Mouse (Mus musculus) hindbrain, embryonic 16.5 days (tissue): ENCODE measurements around the gene Gm45021. TPM values are rescaled to one million over a fixed set of nuclear protein-coding genes. Genes with fewer than 3 reads are reported as not detected.

Experiments
- ATAC-seq: fragments of 200-750 bp; cut with Nextera tagmentation; 2 replicates; pipeline ENCODE4 v1.8.0; 2017; ENCODE audit warnings: moderate TSS enrichment, moderate library complexity
- H3K27ac ChIP-seq: fragments of 300-500 bp; sonication (generic); 2 replicates; pipeline ENCODE4 v1.5.1; 2014; ENCODE audit warnings: low read depth, mild to moderate bottlenecking, control low read depth, low read length, moderate library complexity
- H3K27me3 ChIP-seq: fragments of 300-500 bp; sonication (generic); replicated peaks from 2 replicates; pipeline ENCODE4 v1.6.1; 2014; ENCODE audit warnings: low read length; ENCODE audit not compliant: control insufficient read depth, insufficient read depth
- H3K36me3 ChIP-seq: fragments of 300-500 bp; sonication (generic); 2 replicates; pipeline ENCODE4 v1.6.1; 2014; ENCODE audit warnings: mild to moderate bottlenecking, low read length, moderate library complexity, mixed read lengths; ENCODE audit not compliant: control insufficient read depth, insufficient read depth
- H3K4me1 ChIP-seq: fragments of 300-500 bp; sonication (generic); 2 replicates; pipeline ENCODE4 v1.6.1; 2014; ENCODE audit warnings: low read depth, low read length; ENCODE audit not compliant: control insufficient read depth, insufficient read depth
- H3K4me2 ChIP-seq: fragments of 300-500 bp; sonication (generic); 2 replicates; pipeline ENCODE4 v1.6.1; 2014; ENCODE audit warnings: mild to moderate bottlenecking, low read length, control low read depth, moderate library complexity
- H3K4me3 ChIP-seq: fragments of 300-500 bp; sonication (generic); 2 replicates; pipeline ENCODE4 v1.5.1; 2014; ENCODE audit warnings: mild to moderate bottlenecking, low read length, control low read depth, moderate library complexity
- H3K9ac ChIP-seq: fragments of 300-500 bp; sonication (generic); 2 replicates; pipeline ENCODE4 v1.6.1; 2014; ENCODE audit warnings: low read depth, mild to moderate bottlenecking, control low read depth, low read length, moderate library complexity
- H3K9me3 ChIP-seq: fragments of 300-500 bp; sonication (generic); 2 replicates; pipeline ENCODE4 v1.6.1; 2014; ENCODE audit warnings: mild to moderate bottlenecking, low read length, moderate library complexity; ENCODE audit not compliant: control insufficient read depth
- WGBS: fragments of 180-500 bp; shearing (Covaris S2); extraction: QIAGEN DNeasy Blood & Tissue Kit; methylation state at CpG from one replicate; pipeline ENCODE4 v1.1.7; 2014; 5-methylcytosine and 5-hydroxymethylcytosine counted together
- polyA plus RNA-seq: library from polyadenylated mRNA; unstranded; fragments of >200 nt; fragmentation: Nextera tagmentation; extraction: Ambion mirVana; gene quantifications from 2 replicates; pipeline ENCODE4 v1.2.1, GENCODE M21; 2015

Gene Gm45021
- polyA plus RNA-seq, 1 experiment from 2014 or later = not detected

DNA sequence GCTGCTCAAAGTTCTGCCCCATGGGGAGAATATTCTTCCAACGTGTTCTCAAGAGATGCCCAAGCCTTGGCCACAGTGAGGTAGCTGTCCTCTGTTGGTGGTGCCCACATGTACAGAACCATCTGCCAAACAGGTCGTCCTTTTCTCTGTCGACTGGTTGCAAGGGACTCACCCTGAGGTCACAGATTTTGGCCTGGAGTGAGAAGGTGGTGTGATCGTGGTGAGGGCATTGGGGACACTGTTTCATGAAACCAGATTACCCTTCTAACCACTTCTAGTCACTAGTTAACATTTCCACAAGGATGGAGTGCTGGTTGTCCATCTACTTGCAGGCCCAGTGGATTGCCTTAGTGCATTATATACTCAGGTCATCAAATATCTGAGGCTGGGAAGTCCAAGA, 59.4 kb downstream of the Gm45021 start:
- no peaks in the 10 kb centered on the region for H3K9me3 ChIP-seq

DNA sequence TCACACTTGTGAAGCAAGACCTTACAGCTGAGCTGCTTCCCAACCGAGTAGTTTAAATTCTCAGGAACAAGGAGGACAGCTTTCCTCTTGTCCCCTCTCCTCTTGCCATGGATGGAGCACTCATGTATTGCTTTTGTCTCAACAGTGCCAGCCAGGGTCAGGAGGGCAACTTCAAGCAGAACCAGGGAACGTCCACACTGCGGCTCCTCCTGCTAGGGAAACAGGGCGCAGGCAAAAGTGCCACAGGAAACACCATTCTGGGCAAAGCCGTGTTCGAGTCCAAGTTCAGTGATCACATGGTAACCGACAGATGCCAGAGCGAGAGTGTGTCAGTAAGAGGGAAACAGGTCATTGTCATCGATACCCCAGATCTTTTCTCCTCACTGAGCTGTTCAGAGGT, 60.6 kb downstream of the Gm45021 start:
- H3K27me3 ChIP-seq = no peaks in the 10 kb centered on the region
- no peaks in the 10 kb centered on the region for H3K9me3 ChIP-seq
- no peak overlapping the region for H3K27ac ChIP-seq
- H3K4me3 ChIP-seq = no peak overlapping the region
- H3K4me2 ChIP-seq = no peak overlapping the region
- no peak for ATAC-seq
- no peaks in the 10 kb centered on the region for H3K36me3 ChIP-seq
- WGBS = 88% methylated on average over 9 of the region's 9 CpGs
- H3K4me1 ChIP-seq = no peaks in the 10 kb centered on the region
- no peak overlapping the region for H3K9ac ChIP-seq

More for the DNA sequence above, 59.4 kb downstream of the Gm45021 start:
- no peak overlapping the region for H3K27ac ChIP-seq
- H3K4me3 ChIP-seq = no peak overlapping the region
- WGBS = 88% methylated on average over 4 of the region's 4 CpGs
- no peaks in the 10 kb centered on the region for H3K36me3 ChIP-seq
- H3K27me3 ChIP-seq = no peaks in the 10 kb centered on the region
- ATAC-seq = no peak
- H3K4me1 ChIP-seq = no peaks in the 10 kb centered on the region
- no peak overlapping the region for H3K4me2 ChIP-seq
- no peak overlapping the region for H3K9ac ChIP-seq

DNA sequence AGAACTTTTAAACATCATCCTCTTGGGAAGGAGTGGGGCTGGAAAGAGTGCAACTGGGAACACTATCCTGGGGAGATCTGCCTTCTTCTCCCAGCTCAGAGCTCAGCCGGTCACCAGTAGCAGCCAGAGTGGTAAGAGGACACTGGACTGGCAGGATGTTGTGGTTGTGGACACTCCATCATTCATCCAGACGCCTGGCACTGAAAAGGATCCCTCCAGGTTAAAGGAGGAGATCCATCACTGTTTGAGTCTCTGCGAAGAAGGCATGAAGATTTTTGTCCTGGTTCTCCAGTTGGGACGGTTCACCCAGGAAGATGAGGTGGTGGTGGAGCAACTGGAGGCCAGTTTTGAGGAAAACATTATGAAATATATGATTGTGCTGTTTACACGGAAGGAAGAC, 69.3 kb downstream of the Gm45021 start:
- Histone ChIP-seq H3K9ac (no peak overlapping the region), H3K9me3 (no peaks in the 10 kb centered on the region), H3K4me3 (no peak overlapping the region), H3K4me1 (no peaks in the 10 kb centered on the region), H3K27ac (no peak overlapping the region), H3K4me2 (no peak overlapping the region), H3K27me3 (no peaks in the 10 kb centered on the region), H3K36me3 (no peaks in the 10 kb centered on the region)
- ATAC-seq = no peak
- WGBS = 83% methylated on average over 5 of the region's 5 CpGs

Other genes with a start within 250 kb of the Gm45021 start
- 26.2 and 27.6 TPM in 2 replicates for gene Krba1, start 194.0 kb upstream of the Gm45021 start, polyA plus RNA-seq
- 26.3 and 27.8 TPM in 2 replicates for gene Zfp467, start 143.8 kb upstream of the Gm45021 start, polyA plus RNA-seq
- gene Sspo, start 141.4 kb upstream of the Gm45021 start, polyA plus RNA-seq = 0.22 and 0.29 TPM in 2 replicates
- 358 and 389 TPM in 2 replicates for gene Atp6v0e2, start 52.0 kb upstream of the Gm45021 start, polyA plus RNA-seq
- 20.7 and 29.5 TPM in 2 replicates for gene Lrrc61, start 34.8 kb upstream of the Gm45021 start, polyA plus RNA-seq
- 7.8 and 8.2 TPM in 2 replicates for gene Rarres2, start 16.8 kb upstream of the Gm45021 start, polyA plus RNA-seq
- 41.9 and 45.6 TPM in 2 replicates for gene Repin1, start 4.3 kb downstream of the Gm45021 start, polyA plus RNA-seq
- gene Gm44965, start 4.3 kb downstream of the Gm45021 start, polyA plus RNA-seq = 0.87 TPM in 1 of 2 replicates, not detected in the other
- gene Zfp775, start 12.5 kb downstream of the Gm45021 start, polyA plus RNA-seq = 11.4 and 13.8 TPM in 2 replicates
- gene AI854703, start 37.2 kb downstream of the Gm45021 start, polyA plus RNA-seq = 31.7 and 34.3 TPM in 2 replicates
- 0.59 and 0.71 TPM in 2 replicates for gene Gimap8, start 57.6 kb downstream of the Gm45021 start, polyA plus RNA-seq
- 1.8 and 2.3 TPM in 2 replicates for gene Gimap9, start 86.5 kb downstream of the Gm45021 start, polyA plus RNA-seq
- 1.3 and 2.3 TPM in 2 replicates for gene Gimap4, start 94.9 kb downstream of the Gm45021 start, polyA plus RNA-seq
- gene Gimap6, start 118.6 kb downstream of the Gm45021 start, polyA plus RNA-seq = 7.5 and 8.1 TPM in 2 replicates
- 1.0 and 1.4 TPM in 2 replicates for gene Gm28053, start 129.0 kb downstream of the Gm45021 start, polyA plus RNA-seq
- not detected in 2 replicates for gene Gimap7, start 129.0 kb downstream of the Gm45021 start, polyA plus RNA-seq
- gene Gimap1, start 149.4 kb downstream of the Gm45021 start, polyA plus RNA-seq = 4.8 and 5.7 TPM in 2 replicates
- 1.5 and 1.8 TPM in 2 replicates for gene Gimap5, start 156.6 kb downstream of the Gm45021 start, polyA plus RNA-seq
- gene Gimap3, start 181.2 kb downstream of the Gm45021 start, polyA plus RNA-seq = not detected in 2 replicates